Mouse (Mus musculus) embryonic facial prominence, embryonic 13.5 days (tissue): Measurements from ENCODE around the gene Scamp2. TPM values are rescaled to one million over a fixed set of nuclear protein-coding genes. Genes with fewer than 3 reads are reported as not detected.

ENCODE experiments used
- ATAC-seq: fragments of 200-750 bp; cut with Nextera tagmentation; 2 replicates; pipeline ENCODE4 v1.8.0; 2017; ENCODE audit warnings: low read depth; ENCODE audit not compliant: insufficient number of reproducible peaks, insufficient read depth, low FRiP score, low TSS enrichment
- H3K27ac ChIP-seq: fragments of 300-500 bp; sonication (generic); 2 replicates; pipeline ENCODE4 v1.5.1; 2015; ENCODE audit warnings: moderate library complexity, mild to moderate bottlenecking, inconsistent platforms
- H3K27me3 ChIP-seq: fragments of 300-500 bp; sonication (generic); 2 replicates; pipeline ENCODE4 v1.6.1; 2015; ENCODE audit warnings: mild to moderate bottlenecking, inconsistent platforms
- H3K36me3 ChIP-seq: fragments of 300-500 bp; sonication (generic); 2 replicates; pipeline ENCODE4 v1.6.1; 2015; ENCODE audit warnings: mild to moderate bottlenecking, inconsistent platforms
- H3K4me1 ChIP-seq: fragments of 300-500 bp; sonication (generic); 2 replicates; pipeline ENCODE4 v1.6.1; 2015; ENCODE audit warnings: inconsistent platforms
- H3K4me2 ChIP-seq: fragments of 300-500 bp; sonication (generic); 2 replicates; pipeline ENCODE4 v1.6.1; 2015; ENCODE audit warnings: moderate library complexity, mild to moderate bottlenecking, inconsistent platforms
- H3K4me3 ChIP-seq: fragments of 300-500 bp; sonication (generic); 2 replicates; pipeline ENCODE4 v1.5.1; 2015; ENCODE audit warnings: mild to moderate bottlenecking, inconsistent platforms
- H3K9ac ChIP-seq: fragments of 300-500 bp; sonication (generic); 2 replicates; pipeline ENCODE4 v1.6.1; 2015; ENCODE audit warnings: mild to moderate bottlenecking, inconsistent platforms
- H3K9me3 ChIP-seq: fragments of 300-500 bp; sonication (generic); 2 replicates; pipeline ENCODE4 v1.6.1; 2016; ENCODE audit warnings: inconsistent platforms
- WGBS: fragments of 180-500 bp; shearing (Covaris S2); methylation state at CpG from one replicate; pipeline ENCODE4 v1.1.7; 2015; ENCODE audit warnings: mixed read lengths; 5-methylcytosine and 5-hydroxymethylcytosine counted together
- polyA plus RNA-seq: library from polyadenylated mRNA; unstranded; fragments of >200 nt; fragmentation: Nextera tagmentation; extraction: Ambion mirVana; gene quantifications from 2 replicates; pipeline ENCODE4 v1.2.1, GENCODE M21; 2015

Gene Scamp2
- polyA plus RNA-seq, 1 experiment from 2014 or later, result 61.7 TPM

GRCm38 (mm10) chr9:57568500-57568899 lies 7.8 kb downstream of the Scamp2 start:
- Histone ChIP-seq H3K27me3 (no peaks in the 10 kb centered on the region), H3K27ac (no peak overlapping the region)
- WGBS, result 90% methylated on average over 6 of the region's 6 CpGs

GRCm38 (mm10) chr9:57574397-57574796 lies 13.7 kb downstream of the Scamp2 start:
- Histone ChIP-seq H3K36me3 (peaks cover 44% of the 10 kb centered on the region), H3K9me3 (no peaks in the 10 kb centered on the region), H3K9ac (no peak overlapping the region), H3K4me2 (no peak overlapping the region), H3K27ac (no peak overlapping the region), H3K4me1 (0 out of 2 replicates have a peak, but pooled peaks cover 6% of the 10 kb centered on the region), H3K4me3 (no peak overlapping the region), H3K27me3 (no peaks in the 10 kb centered on the region)
- ATAC-seq, result no peak

More at GRCm38 (mm10) chr9:57568500-57568899, 7.8 kb downstream of the Scamp2 start:
- Histone ChIP-seq H3K9ac (no peak overlapping the region), H3K9me3 (no peaks in the 10 kb centered on the region), H3K36me3 (peaks cover 34% of the 10 kb centered on the region), H3K4me2 (no peak overlapping the region), H3K4me1 (peaks cover 8% of the 10 kb centered on the region), H3K4me3 (no peak overlapping the region)
- no peak for ATAC-seq

GRCm38 (mm10) chr9:57575577-57575976 lies 14.8 kb downstream of the Scamp2 start:
- no peak overlapping the region for H3K4me2 ChIP-seq
- H3K4me1 ChIP-seq, result 0 out of 2 replicates have a peak, but pooled peaks cover 6% of the 10 kb centered on the region
- ATAC-seq, result no peak
- 81% methylated on average over 3 of the region's 3 CpGs for WGBS
- H3K27me3 ChIP-seq, result no peaks in the 10 kb centered on the region
- H3K4me3 ChIP-seq, result no peak overlapping the region
- no peak overlapping the region for H3K9ac ChIP-seq
- no peak overlapping the region for H3K27ac ChIP-seq
- peaks cover 50% of the 10 kb centered on the region for H3K36me3 ChIP-seq
- no peaks in the 10 kb centered on the region for H3K9me3 ChIP-seq

- Histone ChIP-seq H3K4me2 (no peak overlapping the region), H3K4me1 (0 out of 2 replicates have a peak, but pooled peaks cover 6% of the 10 kb centered on the region), H3K27me3 (no peaks in the 10 kb centered on the region), H3K9me3 (no peaks in the 10 kb centered on the region), H3K36me3 (peaks cover 57% of the 10 kb centered on the region), H3K9ac (no peak overlapping the region), H3K27ac (no peak overlapping the region), H3K4me3 (no peak overlapping the region)
- no peak for ATAC-seq
- 75% methylated on average over 6 of the region's 6 CpGs for WGBS
These were observed 16.6 kb downstream of the Scamp2 start for GRCm38 (mm10) chr9:57577144-57577849.

- H3K4me2 ChIP-seq, result no peak overlapping the region
- no peak overlapping the region for H3K9ac ChIP-seq
- peaks cover 6% of the 10 kb centered on the region for H3K4me1 ChIP-seq
- H3K27me3 ChIP-seq, result no peaks in the 10 kb centered on the region
- ATAC-seq, result no peak
- 81% methylated on average over 3 of the region's 3 CpGs for WGBS
- H3K9me3 ChIP-seq, result no peaks in the 10 kb centered on the region
- H3K4me3 ChIP-seq, result no peak overlapping the region
- no peak overlapping the region for H3K27ac ChIP-seq
- peaks cover 68% of the 10 kb centered on the region for H3K36me3 ChIP-seq
These were observed 24.2 kb downstream of the Scamp2 start for GRCm38 (mm10) chr9:57584991-57585390.

- ATAC-seq, result peak; percentile 74
- Histone ChIP-seq H3K4me2 (peak within 1 kb of the TSS; percentile 87), H3K9me3 (no peaks in the 10 kb centered on the region), H3K4me1 (peaks cover 16% of the 10 kb centered on the region), H3K4me3 (peak within 1 kb of the TSS; percentile 74), H3K27me3 (no peaks in the 10 kb centered on the region), H3K27ac (peak within 1 kb of the TSS; percentile 77), H3K9ac (peak within 1 kb of the TSS; percentile 81), H3K36me3 (peaks cover 51% of the 10 kb centered on the region)
- WGBS, result under 1% methylated on average over 58 of the region's 58 CpGs
These were observed 28.7 kb downstream of the Scamp2 start, which contains the start of gene Ulk3 for GRCm38 (mm10) chr9:57589224-57590126. TSS of gene Ulk3 (plus strand) at chr9:57589452.

- Histone ChIP-seq H3K9ac (0 out of 2 replicates have a peak overlapping the region, but pooled peaks have one; percentile 0), H3K36me3 (peaks cover 53% of the 10 kb centered on the region), H3K4me1 (peaks cover 16% of the 10 kb centered on the region), H3K4me2 (peak overlapping the region; percentile 87; the same call in 1 of the 2 replicates), H3K4me3 (no peak overlapping the region; the same call in 1 of the 2 replicates), H3K27me3 (no peaks in the 10 kb centered on the region), H3K27ac (no peak overlapping the region), H3K9me3 (no peaks in the 10 kb centered on the region)
- WGBS, result 29% methylated on average over 5 of the region's 5 CpGs
- no peak for ATAC-seq
These were observed 30.0 kb downstream of the Scamp2 start for GRCm38 (mm10) chr9:57590726-57591125.

- Histone ChIP-seq H3K9ac (0 out of 2 replicates have a peak overlapping the region, but pooled peaks have one; percentile 16), H3K4me1 (peaks cover 15% of the 10 kb centered on the region)
- 51% methylated on average over 12 of the region's 12 CpGs for WGBS
These were observed 32.9 kb downstream of the Scamp2 start for GRCm38 (mm10) chr9:57593454-57594173.

GRCm38 (mm10) chr9:57594174-57594509 lies 33.4 kb downstream of the Scamp2 start:
- Histone ChIP-seq H3K4me3 (no peak overlapping the region), H3K4me1 (peaks cover 10% of the 10 kb centered on the region), H3K27ac (no peak overlapping the region), H3K4me2 (no peak overlapping the region), H3K27me3 (no peaks in the 10 kb centered on the region), H3K9ac (0 out of 2 replicates have a peak overlapping the region, but pooled peaks have one; percentile 16), H3K36me3 (peaks cover 38% of the 10 kb centered on the region), H3K9me3 (no peaks in the 10 kb centered on the region)
- WGBS, result 78% methylated on average over 9 of the region's 9 CpGs
- ATAC-seq, result no peak

More at GRCm38 (mm10) chr9:57593454-57594173, 32.9 kb downstream of the Scamp2 start:
- no peak for ATAC-seq
- Histone ChIP-seq H3K27me3 (no peaks in the 10 kb centered on the region), H3K36me3 (peaks cover 38% of the 10 kb centered on the region), H3K4me2 (no peak overlapping the region), H3K9me3 (no peaks in the 10 kb centered on the region), H3K27ac (no peak overlapping the region), H3K4me3 (no peak overlapping the region)

GRCm38 (mm10) chr9:57597265-57597664 lies 36.5 kb downstream of the Scamp2 start:
- WGBS, result 79% methylated on average over 8 of the region's 8 CpGs
- Histone ChIP-seq H3K4me2 (no peak overlapping the region), H3K4me3 (no peak overlapping the region), H3K9ac (no peak overlapping the region), H3K27ac (no peak overlapping the region), H3K27me3 (no peaks in the 10 kb centered on the region), H3K36me3 (peaks cover 32% of the 10 kb centered on the region), H3K9me3 (no peaks in the 10 kb centered on the region), H3K4me1 (no peaks in the 10 kb centered on the region)
- ATAC-seq, result no peak

- H3K27ac ChIP-seq, result no peak overlapping the region
- no peak overlapping the region for H3K9ac ChIP-seq
- no peak overlapping the region for H3K4me3 ChIP-seq
- no peak for ATAC-seq
- H3K9me3 ChIP-seq, result no peaks in the 10 kb centered on the region
- H3K4me1 ChIP-seq, result no peaks in the 10 kb centered on the region
- H3K4me2 ChIP-seq, result no peak overlapping the region
- WGBS, result 19% methylated on average over 4 of the region's 4 CpGs
- peaks cover 25% of the 10 kb centered on the region for H3K36me3 ChIP-seq
- no peaks in the 10 kb centered on the region for H3K27me3 ChIP-seq
These were observed 37.2 kb downstream of the Scamp2 start for GRCm38 (mm10) chr9:57597929-57598382.
